Mouse (Mus musculus): ENCODE results near the gene Pqlc3.

The Pqlc3 gene

DNA sequence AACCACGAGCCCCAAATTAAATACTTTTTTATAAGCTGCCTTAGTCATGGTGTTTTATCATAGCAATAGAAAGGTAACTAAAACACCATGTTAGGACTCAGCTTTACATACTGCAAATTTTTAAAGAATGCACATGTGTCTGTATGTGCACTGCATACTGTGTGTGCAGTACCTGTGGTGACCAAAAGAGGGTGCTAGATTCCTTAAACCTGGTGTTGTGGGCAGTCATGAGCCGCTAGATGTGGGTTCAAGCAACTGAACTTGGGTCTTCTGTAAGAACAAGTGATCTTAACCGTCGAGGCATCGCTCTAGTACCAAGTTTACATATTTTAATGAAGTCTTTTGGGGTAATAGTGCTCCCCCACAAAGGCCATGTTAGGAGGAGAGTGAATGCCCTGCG, 9.3 kb upstream of the Pqlc3 start:
- no peak for DNase-seq (ENCODE audit: low read depth, low spot score)

DNA sequence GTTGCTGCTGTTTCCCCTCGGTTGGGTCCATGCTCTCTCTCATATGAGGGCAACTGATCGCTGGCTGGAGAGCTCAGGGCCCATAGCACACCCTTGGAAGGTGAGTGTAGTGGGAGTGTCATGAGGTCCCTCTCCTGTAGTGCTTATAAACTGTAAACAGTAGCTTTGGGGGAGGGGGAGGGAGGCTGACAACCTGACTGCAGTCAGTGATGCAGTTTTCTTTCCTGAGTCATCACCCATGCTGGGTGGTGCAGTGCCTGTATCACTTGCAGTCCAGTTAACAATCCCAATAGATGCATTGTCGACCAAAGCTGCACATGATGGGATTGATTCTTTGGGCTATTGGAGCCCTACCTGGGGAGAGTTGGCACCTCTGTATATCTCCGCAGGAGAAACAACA, 1.0 kb upstream of the Pqlc3 start:
- DNase-seq (ENCODE audit: low read depth, low spot score): no peak

DNA sequence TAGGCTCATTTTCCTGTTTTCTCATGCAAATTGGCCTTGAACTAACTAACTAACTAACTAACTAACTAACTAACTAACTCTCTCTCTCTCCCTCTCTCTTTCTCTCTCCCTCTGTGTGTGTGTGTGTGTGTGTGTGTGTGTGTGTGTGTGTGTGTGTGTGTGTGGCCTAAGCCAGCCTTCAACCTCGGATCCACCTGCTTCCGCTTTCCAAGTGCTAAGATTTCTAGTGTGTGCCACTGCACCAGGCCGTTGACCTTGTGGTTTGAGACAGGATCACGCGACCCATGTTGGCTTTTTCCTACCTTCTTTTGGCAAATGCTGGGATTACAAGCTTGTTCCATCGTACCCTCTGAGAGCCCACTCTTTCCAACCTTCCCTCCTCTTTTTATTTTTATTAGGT, 420 bp upstream of the Pqlc3 start:
- DNase-seq (ENCODE audit: low read depth, low spot score): no peak

DNA sequence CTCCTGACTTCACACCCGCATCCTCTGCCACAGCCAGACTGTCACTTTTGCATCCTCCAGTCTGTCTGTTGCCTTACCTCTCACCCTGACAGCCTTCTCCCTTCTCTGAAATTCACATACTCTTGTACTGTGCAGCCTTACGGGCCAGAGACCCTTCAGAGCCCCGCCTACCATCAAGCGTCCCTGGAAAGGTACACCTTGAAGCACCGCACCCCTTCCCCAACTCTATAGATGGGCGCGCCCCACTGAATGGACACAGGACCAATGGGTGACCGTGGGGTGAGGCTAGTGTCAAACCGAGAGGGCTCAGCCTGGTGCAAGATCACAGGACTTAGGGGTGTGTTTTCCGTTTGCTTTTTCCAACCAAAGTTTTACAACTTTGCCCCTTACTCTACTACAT, 1.1 kb downstream of the Pqlc3 start:
- DNase-seq (ENCODE audit: low read depth, low spot score): no peak

DNA sequence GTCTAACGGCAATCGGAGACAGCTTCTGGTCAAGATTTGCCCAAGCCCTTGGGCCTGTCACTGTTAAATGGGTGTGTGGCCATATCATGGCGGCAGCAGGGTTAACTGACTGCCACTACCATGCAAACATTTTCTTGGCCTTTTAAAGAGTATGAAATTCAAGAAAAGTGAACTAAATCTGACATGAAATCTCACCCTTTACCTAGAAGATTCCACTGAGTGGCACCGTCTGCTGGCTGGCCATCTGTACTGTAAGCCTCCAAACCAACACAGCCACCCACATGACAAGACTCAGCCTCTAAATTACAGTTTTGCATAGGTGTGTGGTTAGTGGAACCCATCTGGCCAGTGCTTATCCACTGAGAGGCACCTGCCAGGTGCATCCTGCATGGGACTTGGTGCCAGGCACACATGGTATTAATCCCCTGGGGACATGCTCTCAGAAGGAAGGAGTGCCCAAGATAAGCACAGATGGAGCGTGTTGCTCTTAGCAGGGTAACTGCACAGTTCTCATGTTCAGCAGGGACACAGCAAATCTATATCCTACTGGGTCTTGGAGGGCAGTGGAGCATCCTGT, 3.2 kb downstream of the Pqlc3 start:
- no peak for DNase-seq (ENCODE audit: low read depth, low spot score)

DNA sequence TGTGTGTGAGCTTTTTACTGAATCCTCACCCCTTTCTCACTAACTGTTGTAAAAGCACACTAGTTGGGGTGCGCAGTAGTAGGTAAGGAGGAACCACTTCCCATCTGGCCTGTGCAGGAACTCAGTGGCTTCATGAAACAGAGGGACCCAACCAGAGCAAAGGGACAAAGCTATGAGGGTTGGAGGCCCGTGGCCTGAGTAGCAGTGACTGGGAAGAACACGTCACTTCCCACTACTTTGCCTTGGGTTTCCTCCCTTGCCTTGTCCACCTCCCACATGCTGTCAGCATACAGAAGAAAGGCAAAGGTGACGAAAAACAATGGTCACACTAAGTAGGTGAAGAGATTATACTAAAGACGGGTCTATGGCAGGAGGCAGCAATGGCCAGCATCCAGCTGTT, 3.9 kb downstream of the Pqlc3 start:
- no peak for DNase-seq (ENCODE audit: low read depth, low spot score)

DNA sequence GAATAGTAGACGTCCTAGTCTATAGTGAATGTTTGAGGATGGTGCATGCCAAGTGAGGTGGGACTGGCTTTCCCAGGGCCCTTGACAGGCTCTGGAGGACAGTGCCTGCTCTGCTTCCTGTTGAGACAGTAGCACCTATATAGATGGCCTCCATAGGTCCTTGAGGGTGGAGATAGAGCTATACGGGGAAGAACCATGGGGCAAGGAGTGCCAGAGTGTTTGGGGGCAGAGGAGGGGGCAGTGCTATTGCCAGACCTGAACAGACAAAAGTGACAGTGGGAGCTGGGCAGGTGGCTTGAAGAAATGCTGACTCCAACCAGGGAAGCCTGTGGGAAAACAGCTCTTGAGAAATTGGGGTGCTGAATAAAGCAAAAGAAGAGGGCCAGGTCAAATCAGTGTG, 5.9 kb downstream of the Pqlc3 start:
- no peak for DNase-seq (ENCODE audit: low read depth, low spot score)

DNA sequence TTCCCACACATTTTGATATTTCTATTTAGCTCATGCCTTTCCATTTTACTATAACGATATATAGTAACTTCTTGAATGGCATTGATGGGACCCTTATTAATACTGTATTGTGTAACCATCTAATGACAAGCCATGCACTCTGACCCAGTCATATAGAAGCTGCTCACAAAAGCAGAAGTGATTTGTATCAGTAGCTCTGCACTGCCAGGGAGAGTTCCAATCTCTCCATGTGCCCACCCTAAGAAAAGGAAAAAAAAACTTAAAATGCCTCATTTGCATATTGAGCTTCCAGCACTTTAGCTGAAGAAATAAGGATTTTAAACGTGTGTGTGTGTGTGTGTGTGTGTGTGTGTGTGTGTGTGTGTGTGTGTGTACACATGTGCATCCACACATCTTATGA, 7.9 kb downstream of the Pqlc3 start:
- DNase-seq (ENCODE audit: low read depth, low spot score): no peak

DNA sequence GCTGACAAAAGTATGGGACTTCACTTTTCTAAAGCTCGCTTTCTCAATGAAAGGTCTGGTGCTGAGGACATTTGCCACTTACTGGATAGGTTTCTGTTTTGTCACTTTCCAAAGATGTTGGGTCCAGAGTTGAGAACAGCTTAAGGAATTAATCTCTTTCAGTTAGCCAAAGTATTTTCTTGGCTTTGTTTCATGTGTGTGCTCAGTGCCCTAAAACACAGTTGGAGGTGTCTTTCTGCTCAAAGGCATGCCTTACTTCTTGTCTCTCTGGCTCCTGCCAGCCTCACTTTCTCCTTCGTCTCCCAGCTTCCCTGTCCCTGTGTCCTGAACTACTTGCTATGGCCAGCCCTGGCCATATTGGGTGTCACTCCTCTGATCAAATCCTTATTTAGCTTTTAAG, 8.8 kb downstream of the Pqlc3 start:
- DNase-seq (ENCODE audit: low read depth, low spot score): no peak

DNA sequence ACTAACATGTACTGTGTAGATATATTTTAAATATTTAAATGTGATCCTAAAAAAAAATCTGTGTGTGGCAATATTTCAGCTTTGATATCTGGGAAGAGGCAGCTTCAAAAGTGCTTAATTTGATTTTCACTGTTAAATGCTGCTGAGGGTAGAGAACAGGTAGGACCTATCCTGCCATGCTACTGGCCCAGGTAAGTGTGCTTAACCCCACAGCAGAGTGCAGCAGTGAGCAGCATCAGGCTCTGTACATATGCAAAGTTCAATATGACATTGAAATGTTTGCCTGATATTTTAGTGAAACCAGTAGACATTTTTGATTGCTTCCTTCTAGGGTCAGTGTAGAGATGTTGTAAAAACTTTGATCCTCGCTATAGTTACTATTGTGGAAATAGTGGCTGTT, 14.4 kb downstream of the Pqlc3 start:
- no peak for DNase-seq (ENCODE audit: low read depth, low spot score)

DNA sequence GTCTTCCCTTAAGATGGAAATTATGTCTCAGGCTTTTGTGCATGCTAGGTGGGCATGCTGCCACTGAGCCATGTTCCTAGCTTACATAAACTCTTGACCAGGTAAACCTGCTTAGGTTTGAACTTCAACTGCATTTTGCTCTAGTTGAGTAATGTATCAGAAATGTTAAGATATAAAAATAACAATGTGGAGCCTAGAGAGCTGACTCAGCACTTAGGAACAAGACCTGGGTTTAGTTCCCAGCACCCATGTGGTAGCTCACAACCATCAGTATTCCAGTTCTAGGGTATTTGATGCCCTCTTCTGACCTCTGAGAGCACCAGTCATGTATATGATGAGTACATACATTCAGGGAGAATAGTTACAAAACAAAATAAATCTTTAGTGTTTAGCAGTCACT, 23.1 kb downstream of the Pqlc3 start:
- no peak for DNase-seq (ENCODE audit: low read depth, low spot score)

DNA sequence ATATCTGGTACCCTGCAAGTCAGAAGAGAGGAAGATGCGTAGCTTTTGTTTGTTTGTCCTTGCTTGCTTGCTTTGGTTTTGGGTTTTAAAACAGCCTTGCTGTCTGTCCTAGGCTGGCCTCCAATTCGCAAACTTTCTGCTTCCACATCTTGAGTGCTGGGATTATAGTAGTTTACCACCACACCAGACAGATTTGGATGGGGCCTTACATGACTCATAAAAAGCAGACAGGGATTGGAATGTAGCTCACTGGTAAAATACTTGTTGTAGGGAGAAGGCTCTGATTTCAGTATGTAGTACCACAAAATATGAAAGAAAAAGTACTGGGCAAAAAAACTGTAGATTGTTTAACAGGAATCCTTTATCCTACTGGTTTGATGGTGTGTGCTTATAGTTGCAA, 33.4 kb downstream of the Pqlc3 start:
- no peak for DNase-seq (ENCODE audit: low read depth, low spot score)

DNA sequence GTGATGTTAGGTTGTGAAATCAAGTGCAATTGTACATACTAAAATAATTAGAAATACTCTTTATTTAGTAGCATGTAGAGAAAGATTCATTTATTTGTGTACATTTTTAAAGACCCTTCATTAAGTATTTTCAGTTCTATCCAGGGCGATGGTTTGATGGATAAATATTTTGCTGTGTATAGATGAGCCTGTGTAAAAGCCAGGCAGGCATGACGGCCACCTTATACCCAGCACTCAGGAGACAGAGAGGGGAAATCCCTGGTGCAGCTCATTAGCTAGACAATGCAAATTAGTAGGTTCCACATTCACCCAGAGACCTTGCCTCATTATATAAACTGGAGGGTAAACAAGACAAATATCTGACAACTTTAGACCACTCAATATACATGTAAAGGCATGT, 36.9 kb downstream of the Pqlc3 start:
- no peak for DNase-seq (ENCODE audit: low read depth, low spot score)

DNA sequence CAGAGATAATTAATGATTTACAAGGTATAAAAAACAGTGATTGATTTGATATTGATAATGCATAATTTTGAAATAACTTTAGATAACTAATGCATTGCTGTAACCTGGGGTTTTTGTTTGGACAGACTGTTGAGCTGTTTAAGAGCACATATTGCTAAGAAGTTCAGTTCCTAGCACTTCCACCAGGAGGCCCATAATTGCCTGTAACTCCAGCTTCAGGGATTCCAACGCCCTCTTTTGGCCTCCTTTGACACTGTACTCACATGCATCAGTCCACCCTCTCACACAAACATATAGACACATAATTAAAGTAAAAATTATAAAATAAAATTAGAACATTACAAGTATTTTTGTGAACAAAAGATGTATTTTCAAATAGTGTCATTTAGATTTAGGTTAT, 41.4 kb downstream of the Pqlc3 start:
- DNase-seq (ENCODE audit: low read depth, low spot score): peak; percentile 8

DNA sequence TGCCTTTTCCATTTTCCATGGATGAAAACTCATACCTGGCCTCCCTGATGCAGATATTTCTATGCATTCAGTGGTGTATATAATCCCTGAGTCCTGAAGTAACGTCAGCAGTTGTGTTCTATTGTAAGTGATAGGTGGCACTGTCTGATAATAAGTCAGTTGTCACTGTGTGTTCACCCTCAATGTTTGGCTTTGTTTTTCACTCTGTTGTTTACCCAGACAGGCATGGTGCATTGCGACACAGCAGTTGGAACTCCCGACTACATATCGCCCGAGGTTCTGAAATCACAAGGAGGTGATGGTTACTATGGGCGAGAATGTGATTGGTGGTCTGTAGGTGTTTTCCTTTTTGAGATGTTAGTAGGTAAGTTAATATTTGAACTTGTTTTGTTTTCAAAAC, 52.0 kb downstream of the Pqlc3 start:
- no peak for DNase-seq (ENCODE audit: low read depth, low spot score)

DNA sequence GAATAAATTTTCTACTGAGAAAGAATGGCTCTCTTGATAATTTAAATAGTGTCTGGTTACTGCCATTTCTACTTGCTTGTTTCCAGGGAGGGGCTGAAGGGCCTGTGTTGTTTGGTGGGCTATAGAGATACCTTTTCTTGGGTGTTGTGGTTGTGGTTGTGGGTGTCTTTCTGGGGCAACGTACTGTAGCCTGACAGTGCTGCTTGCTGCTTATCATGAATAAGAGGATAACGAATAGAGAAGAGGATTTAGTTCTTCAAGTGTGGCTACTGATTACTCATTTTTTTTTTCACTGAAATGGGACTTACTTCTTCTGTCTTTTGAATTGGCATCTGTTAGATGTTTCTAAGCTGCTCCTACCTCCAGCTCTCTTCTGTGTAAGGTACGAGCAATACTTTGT, 58.2 kb downstream of the Pqlc3 start:
- DNase-seq (ENCODE audit: low read depth, low spot score): no peak

Data from c-Kit-negative CD71-positive TER-119-positive erythroid progenitor cells, embryonic 14.5 days (primary cell).